Mouse (Mus musculus): ENCODE measurements around the gene Psap. TPM values are rescaled to one million over a fixed set of nuclear protein-coding genes. Genes with fewer than 3 reads are reported as not detected.

Psap gene
- total RNA-seq, 2 experiments from 2014 or later, result 1,375 to 1,496 TPM

GRCm38 (mm10) chr10:60262386-60262785, 15.0 kb upstream of the Psap start:
- DNase-seq (ENCODE audit: extremely low spot score in 1 of 2, low spot score in 1 of 2), result peak in 1 of 2 experiments; percentile 76

DNA sequence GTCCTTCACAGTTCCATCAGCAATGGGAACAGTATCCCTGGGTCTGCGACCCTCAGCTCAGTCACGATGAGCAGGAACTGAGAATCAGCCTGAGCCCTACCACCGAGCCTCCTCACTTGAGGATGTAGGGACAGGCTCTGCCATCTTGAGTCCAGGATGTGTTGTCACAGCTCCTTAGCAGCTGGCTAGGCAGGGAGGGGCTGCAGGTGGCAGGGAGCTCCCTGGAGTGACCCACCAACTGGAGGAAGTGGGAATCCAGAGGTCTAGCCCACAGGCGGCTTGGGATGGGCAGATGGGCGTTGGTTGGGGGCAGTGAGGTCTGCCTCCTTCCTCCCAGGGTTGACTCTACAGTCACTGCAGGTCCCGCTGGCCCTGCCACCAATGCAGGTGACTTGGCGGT, 14.1 kb upstream of the Psap start:
- no peak for DNase-seq (ENCODE audit: extremely low spot score in 1 of 2, low spot score in 1 of 2)

- DNase-seq (ENCODE audit: extremely low spot score in 1 of 2, low spot score in 1 of 2), result no peak
These were observed 12.2 kb upstream of the Psap start for GRCm38 (mm10) chr10:60265252-60265651.

GRCm38 (mm10) chr10:60266842-60267401, 10.5 kb upstream of the Psap start:
- no peak for DNase-seq (ENCODE audit: extremely low spot score in 1 of 2, low spot score in 1 of 2)

GRCm38 (mm10) chr10:60268738-60269137, 8.7 kb upstream of the Psap start:
- DNase-seq (ENCODE audit: extremely low spot score in 1 of 2, low spot score in 1 of 2), result no peak

- no peak for DNase-seq (ENCODE audit: extremely low spot score in 1 of 2, low spot score in 1 of 2)
These were observed 8.0 kb upstream of the Psap start for GRCm38 (mm10) chr10:60269141-60270064.

DNA sequence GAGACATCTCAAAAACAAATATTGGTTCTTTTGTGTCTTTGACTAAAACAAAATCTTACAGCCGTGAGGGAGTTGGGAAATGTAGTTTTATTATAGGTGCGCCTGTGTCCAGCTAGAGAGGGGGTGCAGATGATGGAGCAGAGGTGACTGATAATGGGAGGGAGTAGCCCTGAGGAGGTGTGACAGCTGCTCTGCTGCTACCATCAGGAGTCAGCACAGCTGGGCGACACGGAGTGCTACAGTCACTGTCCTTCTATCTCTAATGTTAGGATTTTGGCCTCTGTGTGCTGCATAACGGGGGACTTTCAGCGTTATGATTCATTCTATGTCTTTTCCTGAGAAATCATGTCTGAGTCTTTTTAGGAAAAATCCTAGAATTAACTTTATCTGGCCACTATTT, 6.4 kb upstream of the Psap start:
- DNase-seq (ENCODE audit: extremely low spot score in 1 of 2, low spot score in 1 of 2), result no peak

DNA sequence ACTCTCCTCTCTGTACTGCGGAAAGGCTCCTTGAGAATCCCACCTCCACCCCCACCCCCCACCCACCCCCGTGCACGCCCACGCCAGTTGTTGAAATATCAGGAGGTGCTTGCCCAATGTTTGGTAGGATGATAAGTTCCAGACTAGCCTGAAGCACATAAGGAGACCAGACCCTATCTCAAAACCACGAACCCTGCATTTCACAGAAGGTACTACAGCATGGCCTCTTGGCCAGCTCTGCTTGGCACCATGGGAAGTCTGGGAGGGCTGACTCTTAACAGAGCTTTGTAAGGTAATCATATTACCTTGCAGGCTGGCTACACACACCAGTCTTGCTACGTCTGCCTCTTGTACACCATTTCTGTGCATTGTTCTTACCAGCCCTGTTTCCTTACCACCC, 5.2 kb upstream of the Psap start:
- DNase-seq (ENCODE audit: extremely low spot score in 1 of 2, low spot score in 1 of 2), result no peak

- DNase-seq (ENCODE audit: extremely low spot score in 1 of 2, low spot score in 1 of 2), result no peak
These were observed 4.0 kb upstream of the Psap start for GRCm38 (mm10) chr10:60273382-60273781.

DNA sequence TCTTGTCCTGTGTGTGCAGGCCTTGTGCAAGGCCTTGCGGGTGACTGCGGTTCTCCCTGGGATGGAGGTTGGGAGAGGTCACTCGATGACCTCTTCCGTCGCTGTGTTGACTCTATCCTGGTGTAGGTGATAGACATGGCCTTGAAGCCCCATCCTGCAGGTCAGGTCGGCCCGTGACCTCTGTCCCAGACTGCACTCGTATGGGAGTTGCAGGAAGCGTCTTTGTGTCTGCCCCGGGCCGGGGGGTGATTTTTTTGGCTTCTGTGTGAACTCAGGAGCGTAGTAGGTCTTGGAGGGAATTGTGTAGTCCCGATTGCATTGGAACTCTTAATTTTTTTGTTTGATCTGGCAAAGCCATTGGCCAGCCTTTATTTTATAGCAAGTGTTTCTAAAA, 576 bp downstream of the Psap start:
- DNase-seq (ENCODE audit: extremely low spot score in 1 of 2, low spot score in 1 of 2), result no peak

GRCm38 (mm10) chr10:60278786-60279185, 1.4 kb downstream of the Psap start:
- DNase-seq (ENCODE audit: extremely low spot score in 1 of 2, low spot score in 1 of 2), result no peak

GRCm38 (mm10) chr10:60279290-60279940, 2.0 kb downstream of the Psap start:
- no peak for DNase-seq (ENCODE audit: extremely low spot score in 1 of 2, low spot score in 1 of 2)

DNA sequence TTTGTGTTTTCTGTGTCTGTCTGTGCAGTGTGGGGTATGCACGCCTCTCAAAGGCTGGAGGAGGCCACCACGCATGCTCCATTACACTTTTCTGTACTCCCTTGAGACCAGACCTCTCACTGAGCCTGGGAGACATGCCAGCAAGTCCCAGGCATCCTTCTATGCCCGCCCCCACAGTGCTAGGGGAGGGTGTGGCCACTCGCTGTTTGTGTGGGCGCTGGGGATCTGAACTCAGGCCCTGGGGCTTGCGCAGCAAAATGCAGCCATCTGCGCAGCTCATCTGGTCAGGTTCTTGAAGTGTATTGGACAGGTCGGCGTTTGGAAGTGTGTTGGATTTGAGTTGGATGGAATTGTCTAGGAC, 2.5 kb downstream of the Psap start:
- DNase-seq (ENCODE audit: extremely low spot score in 1 of 2, low spot score in 1 of 2), result peak in 1 of 2 experiments; percentile 60

GRCm38 (mm10) chr10:60280353-60280752, 2.9 kb downstream of the Psap start:
- DNase-seq (ENCODE audit: extremely low spot score in 1 of 2, low spot score in 1 of 2), result no peak

- DNase-seq (ENCODE audit: extremely low spot score in 1 of 2, low spot score in 1 of 2), result no peak
These were observed 4.2 kb downstream of the Psap start for GRCm38 (mm10) chr10:60281571-60282050.

DNA sequence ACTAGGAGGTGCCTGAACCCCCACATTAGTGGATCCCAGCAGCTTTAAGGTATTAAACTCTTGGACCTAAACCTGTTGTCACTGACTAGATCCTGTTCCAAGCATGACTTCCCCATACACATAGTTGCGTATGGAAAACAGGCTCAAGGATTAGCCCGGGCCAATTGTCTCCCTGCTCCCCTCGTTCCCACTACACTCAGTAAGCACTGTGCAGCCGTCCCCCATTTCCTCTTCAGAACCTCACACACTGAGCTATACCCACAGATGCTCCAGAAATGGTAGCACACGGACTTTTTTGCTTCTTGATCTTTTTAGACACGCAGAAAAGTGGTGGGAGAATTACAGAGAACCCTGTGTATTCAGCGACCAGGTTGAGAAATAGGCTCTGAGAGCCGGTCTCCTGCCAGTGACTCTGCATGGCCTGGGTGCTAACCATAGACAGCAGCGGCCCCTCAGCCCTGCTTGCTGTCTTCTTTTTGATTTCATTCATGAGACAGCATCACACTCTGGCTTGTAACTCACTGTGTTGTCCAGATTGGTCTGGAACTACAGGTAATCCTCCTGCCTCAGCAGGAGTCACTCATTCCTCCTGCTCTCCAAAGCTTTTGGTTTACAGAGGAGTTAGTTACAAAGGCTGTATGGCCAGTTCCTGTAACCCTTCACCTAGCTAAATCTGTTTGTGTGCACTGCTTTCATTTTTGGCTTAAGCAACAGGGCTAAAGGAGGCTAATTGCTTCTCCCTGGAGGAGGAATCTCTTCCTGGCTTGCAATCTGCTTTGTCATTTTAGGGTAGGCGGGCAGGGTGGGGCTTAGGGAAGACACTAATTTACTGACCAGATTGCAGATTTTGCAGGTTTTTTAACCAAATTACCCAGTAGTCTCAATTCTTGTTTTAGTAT, 4.9 kb downstream of the Psap start:
- no peak for DNase-seq (ENCODE audit: extremely low spot score in 1 of 2, low spot score in 1 of 2)

GRCm38 (mm10) chr10:60284248-60284647, 6.8 kb downstream of the Psap start:
- DNase-seq (ENCODE audit: extremely low spot score in 1 of 2, low spot score in 1 of 2), result no peak

DNA sequence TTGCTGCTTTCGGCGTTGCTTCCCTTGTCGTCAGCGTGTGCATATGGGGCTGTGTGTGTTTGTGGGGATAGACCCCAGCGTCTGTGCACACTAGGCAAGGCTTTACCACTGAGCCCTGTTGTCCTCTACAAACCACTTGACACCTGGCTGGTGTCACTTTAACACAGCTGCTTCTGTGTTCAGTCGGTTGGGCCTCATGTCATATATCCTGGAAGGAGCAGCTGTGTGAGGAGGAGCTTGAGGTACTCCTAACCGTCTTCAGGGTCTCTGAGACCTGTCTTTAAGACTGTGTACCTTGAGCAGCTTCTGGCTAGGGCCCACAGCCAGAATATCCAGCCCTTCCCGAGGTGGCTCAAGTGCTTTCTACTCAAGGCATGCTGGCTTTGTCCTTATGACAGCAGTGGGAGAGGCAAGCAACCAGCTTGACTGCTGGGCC, 7.3 kb downstream of the Psap start:
- DNase-seq (ENCODE audit: extremely low spot score in 1 of 2, low spot score in 1 of 2), result no peak

DNA sequence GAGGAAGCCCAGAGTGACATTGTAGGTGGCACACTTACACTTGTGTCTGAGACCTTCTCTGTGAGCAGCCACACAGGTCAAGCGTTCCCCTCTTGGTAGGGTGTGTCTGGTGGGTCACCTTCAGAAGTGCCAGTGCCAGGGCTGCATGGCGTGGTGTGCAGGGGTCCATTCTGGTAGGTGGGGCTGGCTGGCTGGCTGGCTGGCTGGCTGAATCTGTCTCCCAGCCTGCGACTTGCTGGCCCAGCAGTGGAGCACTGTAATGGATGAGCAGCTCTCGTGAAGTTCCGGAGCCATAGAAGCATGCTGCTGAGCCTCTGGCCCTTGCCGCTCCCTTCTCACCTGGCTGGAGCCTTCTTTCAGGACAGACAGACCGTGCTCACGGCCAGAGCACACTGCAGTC, 7.8 kb downstream of the Psap start:
- no peak for DNase-seq (ENCODE audit: extremely low spot score in 1 of 2, low spot score in 1 of 2)

DNA sequence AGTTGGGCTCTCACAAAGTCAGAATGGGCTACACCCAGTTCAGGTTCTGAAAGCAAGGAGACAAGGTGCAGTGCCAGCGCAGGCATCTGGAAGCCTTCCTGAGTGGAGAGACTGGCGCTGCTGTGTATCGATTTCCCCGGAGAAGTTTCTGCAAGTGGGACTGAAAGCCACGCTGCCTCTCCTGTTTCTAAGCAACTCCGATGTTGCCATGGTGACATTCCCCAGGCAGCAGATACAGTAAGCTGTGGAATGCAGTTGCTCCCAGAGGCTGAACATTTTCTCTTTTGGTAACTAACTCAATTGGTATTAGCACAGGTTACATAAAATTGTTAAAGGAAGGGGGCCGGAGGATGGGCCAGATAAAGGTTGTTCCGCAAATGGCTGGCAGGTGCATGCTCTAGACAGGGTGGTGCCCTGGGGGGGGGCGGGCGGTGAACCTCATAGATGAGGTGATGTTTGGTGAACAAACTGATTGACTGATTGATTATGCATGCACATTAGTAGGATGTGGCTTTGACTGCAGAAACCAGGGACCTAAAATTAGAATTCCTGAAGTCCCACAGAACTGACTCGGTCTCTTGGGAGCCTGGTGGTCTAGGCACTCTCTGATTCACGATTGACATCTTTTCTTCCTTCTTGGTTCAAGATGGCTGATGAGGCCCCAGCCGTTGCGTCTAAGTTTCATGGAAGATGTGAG, 8.4 kb downstream of the Psap start:
- DNase-seq (ENCODE audit: extremely low spot score in 1 of 2, low spot score in 1 of 2), result peak; percentile 65 to 73
